Mouse (Mus musculus) Muller cell, postnatal 12 days (primary cell): Measurements from ENCODE around the gene Rps27l.
A peak's percentile ranks its signal among the peaks of the same experiment; 100 is the strongest.

ENCODE experiments used
- DNase-seq: peaks from one replicate; pipeline ENCODE4 v3.0.0-alpha.2; 2015; ENCODE audit errors: inconsistent ontology term

The Rps27l gene

DNA sequence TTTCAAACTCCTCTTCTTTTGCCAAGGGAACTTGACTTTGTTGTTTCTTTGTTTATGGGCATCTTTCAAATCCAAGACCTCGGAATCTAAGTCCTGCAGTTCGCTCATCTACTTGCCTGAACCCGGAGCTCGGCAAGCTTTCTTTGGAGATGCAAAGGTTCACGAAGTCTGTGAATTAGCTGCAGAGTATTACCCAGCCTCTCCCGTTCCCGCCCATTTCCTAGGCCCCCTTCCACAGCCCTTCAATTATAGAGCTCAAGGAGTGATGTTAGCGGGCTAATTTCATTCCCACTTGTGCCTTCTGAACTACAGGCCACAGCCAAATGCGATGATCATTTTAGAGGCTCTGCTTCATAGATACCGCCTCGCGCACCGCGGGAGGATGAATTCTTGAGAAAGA, 25.9 kb upstream of the Rps27l start:
- no peak for DNase-seq

DNA sequence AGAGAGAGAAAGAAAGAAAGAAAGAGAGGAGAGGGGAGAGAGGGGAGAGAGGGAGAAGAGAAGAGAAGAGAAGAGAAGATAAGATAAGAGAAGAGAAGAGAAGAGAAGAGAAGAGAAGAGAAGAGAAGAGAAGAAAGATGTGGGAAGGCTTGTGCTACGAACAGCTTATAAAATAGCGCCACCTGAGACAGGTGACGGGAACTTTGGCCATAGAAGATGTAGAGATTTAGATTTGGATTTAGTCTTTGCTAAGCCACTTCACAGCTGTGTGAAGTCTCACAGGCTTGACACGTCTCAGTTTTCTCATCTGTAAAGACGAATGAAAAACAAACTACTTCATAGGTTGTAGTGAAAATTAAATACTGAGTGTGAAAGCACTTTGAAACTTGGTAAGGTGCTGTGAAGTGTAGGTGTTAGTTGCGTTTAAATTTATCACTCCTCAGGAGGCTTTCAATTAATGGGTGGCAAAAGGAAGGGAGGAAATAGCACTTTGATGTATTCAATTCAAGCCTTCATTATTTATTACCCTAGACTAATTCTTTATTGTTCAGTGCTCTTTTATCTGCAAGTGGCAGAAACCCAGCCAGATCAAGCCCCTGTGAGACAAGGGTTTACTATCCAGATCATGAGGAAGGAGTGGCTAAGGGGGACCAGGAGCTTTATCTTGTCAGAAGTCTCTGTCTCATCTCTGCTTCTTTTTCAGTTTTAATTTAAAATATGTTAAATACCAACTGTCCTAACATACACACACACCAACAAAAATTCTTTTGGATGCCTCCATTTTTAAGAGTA, 25.2 kb upstream of the Rps27l start:
- DNase-seq, result no peak

DNA sequence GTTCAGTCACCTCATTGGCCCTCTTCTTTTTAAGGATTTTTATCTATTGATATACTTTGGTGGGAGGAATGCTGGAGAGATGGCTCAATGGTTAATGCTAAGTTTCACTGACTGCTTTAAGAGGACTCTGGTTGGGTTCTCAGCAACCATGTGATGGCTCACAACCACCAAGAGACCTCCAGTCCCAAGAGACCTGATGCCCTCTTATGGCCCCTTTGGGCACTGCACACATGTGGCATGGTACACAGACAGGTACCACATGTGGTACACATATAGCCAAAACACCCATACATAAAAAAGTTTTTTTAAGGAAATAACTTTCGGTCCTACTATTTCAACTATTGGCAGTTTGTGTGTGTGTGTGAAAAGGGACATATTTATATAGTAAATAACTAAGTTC, 23.8 kb upstream of the Rps27l start:
- DNase-seq, result no peak

DNA sequence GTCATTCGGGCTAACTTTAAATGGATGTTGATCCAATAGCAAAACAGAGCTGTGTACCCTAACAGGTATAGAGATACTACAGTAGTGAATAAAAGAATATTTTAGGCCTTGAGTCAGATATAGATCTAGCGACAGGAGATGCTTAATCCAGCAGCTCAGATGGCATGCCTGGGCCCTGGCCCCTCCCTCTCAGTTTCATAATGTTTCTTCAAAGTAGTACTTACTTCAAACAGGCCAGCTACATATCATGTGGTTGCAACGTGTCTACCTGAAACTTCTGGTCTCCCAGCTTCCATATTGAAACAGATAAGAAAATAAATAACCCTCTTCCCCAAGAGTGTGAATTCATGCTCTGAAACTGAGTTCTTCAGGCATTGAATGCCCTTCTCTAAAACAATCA, 20.0 kb upstream of the Rps27l start:
- no peak for DNase-seq

DNA sequence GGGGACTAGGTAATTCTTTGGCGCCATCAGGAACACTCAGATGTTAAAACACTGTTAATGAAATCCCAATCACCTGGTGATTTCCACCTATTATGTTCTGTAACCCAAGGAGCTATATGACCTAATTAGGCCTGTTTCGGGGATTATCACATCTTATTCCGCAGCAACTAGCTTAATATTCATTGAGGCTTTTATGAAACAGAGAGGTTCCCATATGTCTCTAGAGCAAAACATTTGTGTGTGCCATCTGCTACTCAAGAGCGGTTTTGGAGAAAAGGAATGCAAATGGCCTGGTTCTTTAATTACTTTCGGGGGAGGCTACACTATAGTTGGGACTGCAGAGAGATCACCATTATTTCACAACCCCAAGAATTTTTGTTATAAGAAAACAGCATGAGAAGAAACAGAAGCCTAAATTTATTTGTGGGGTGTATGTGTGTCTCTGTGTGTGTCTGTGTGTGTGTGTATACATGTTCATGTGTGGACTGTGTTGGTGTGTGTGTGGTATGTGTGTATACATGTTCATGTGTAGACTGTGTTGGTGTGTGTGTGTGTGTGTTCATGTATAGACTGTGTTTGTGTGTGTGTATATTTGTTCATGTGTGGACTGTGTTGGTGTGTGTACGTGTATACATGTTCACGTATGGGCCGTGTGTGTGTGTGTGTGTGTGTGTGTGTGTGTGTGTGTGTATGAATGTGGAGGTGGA, 18.0 kb upstream of the Rps27l start:
- no peak for DNase-seq

DNA sequence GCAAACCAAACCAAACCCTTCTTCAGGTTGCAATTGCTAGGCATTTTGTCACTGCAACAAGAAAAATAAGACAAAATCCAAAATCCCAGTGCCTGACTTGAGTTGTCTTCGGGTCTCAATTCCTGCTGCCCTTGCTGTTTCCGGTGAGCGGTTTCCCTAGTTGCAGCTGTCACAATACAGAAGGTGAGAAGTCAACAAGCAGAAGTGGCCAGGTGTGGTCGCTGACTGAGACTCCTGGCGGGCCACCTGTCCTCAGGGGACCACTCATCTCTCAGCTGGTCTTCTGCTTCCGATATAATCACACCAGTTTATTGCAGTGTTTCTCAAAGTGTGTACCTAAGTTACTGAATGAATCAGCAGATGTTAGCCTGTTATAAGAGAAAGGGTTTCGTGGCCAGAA, 15.5 kb upstream of the Rps27l start:
- DNase-seq, result no peak

DNA sequence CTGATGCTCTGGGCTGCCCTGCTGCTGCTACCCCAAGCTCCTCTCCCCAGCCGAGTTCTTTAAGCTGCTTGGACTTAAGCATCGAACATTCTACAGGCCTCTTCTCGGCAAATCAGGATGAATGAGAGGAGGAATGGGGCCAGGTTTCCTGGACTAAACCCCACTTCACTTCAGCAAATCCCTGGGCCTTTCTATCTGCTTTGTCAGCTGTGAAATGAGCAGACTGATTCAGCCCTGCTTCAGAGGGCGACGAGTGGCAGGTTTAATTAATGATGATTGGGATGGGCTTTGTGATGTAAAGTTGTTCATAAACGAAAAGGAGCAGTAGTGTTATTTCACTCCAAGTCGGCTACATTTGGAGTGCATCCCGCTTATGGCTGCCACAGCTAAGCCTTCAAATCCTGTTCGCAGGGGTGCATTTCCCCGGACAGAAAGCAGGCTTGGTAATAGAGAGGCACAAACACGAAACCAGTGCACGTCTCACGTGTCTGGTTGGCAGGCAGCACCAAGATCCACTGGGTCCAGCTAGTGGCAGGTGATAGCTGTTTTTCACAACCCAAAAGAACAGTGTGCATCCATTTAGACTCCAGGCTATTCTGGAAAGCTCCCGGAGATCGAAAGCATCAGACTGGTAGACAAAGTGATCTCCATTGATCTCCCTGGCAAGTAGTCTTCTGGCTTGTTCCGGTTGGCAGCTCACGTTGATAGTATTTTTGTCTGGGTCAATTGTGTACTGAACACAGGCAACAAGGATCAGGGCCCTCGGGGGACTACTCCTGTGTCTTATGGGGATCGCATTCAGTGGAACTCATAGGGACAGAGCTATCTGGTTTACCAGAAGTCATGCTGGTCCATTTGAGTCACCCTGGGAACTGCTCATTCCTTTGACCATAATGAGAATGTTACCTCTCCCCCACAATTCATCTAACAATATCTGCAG, 11.7 kb upstream of the Rps27l start:
- peak; percentile 78 for DNase-seq

DNA sequence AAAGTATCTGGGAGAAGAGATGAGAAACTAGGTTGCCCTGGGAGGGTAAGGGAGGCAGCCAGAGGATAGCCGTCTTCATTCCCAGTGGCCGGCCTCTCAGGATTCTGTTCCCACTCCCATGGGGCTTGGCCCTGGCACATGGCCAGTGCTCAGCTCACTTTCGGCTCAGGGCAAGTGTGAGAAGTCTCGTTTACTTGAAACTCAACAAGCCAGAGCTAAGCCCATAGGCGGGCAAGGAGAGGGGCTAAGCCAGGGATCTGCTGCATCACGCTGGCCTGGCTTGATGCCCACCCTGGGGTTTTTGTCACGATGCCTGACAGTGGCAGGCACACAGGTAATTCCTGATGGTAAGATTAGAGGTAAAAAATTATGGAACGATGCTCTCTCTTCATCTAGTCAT, 8.4 kb upstream of the Rps27l start:
- DNase-seq, result peak; percentile 52

DNA sequence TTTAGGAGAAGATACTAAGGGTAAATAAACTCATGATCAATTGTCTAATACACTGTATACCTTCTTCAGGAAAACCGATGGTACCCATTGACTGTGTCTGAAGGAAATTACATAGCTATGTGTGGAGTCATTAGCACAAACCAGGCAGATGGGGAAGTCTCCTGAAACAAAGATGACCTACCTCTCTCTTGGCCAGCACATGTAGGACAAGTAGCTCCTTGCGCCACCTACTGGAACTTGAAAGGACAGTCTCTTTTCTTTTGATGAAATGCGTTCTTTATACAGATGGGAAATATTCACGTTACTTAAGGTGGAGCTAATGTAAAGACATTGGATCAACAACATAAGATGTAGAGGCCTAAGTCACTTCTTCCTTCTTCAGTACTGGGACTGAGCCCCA, 7.0 kb upstream of the Rps27l start:
- DNase-seq, result peak; percentile 71

DNA sequence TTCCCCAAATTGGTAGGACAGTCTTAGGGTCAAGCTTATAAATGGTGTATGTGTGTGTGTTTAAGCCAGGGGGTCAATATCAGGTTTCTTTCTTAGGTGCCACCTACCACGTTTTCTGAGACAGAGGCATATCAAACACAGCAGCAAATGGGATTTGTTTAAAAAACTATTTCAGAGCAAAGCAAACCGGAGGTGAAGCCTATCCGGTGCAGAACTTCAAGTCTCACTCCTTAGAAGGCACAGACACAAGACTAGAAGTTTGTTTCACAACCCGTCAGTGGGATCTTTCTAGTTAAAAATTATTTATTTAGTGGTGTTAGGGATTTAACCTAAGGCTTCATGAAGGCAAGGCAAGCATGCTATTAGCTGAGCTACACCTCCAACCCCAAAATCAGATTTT, 725 bp upstream of the Rps27l start:
- DNase-seq, result no peak

DNA sequence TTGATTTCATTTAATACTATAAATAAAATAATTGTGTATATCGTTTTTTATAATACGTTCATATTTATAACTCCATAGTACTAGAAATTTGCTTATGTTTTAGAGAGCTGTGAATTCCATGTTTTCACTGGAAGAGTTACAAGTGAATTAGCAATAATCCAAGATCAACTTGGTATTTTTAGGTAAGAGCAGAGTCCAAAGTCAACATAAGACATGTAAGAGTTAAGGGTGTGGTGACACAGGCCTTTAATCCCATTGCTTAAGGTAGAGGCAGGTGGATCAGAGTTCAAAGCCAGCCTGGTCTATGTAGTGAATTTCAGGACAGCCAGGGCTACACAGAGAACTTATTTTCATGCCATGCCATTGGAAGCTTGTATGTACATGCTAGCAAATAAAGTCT, 2.6 kb downstream of the Rps27l start:
- DNase-seq, result no peak

DNA sequence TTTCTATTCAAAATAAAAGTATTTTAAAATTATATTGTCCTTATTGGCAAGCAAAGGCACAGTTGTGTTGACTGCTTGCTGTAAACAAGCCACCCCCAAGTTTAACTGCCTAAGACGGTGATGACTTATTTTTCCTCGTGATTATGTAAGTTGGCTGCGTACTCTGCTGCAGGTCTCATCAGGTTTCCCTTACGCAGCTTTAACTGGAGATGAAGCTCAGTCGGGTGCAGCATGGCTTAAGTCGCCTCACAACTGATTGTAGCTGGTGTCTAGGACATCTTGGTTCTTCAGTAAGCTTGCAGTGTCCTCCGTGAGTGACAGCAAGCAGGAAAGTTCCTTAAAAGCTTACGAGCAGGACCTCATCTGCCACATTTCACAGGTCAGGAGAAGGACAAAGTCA, 6.4 kb downstream of the Rps27l start:
- no peak for DNase-seq

DNA sequence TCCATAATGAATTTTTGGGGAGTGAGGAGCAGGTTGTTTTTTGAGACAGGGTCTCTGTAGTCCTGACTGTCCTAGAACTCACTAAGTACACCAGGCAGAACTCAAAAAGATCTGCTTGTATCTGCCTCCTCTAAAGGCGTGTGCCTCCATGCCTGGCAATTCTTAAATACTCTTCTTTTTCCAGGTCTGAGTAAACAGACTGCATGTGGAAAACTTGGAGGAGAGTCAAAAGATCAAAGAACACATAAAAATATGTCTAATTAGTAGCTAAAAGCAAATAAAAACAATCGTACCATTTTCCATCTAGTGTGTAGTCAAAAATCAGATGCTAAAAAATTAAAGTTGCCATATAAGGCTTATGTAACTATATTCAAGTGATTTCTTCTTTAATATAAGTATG, 7.0 kb downstream of the Rps27l start:
- DNase-seq, result no peak

DNA sequence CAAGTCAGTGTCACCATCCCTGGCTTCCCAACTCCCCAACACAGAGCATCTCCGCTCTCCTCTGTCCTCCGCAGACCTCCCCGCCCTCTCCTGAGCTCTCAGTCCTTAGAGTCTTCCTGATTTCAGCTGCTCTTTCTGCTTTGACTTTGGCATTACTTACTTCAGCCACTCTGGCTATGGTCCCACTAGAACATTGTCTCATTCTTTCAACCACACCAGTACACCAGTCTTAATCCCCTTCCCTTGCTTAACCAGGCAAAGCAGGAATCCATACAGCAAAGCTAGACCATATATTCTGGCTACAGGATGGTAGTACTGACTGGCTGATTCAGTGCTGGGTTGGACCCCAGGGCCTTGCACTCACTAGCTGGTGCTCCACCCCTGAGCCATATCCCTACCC, 11.6 kb downstream of the Rps27l start:
- DNase-seq, result no peak

DNA sequence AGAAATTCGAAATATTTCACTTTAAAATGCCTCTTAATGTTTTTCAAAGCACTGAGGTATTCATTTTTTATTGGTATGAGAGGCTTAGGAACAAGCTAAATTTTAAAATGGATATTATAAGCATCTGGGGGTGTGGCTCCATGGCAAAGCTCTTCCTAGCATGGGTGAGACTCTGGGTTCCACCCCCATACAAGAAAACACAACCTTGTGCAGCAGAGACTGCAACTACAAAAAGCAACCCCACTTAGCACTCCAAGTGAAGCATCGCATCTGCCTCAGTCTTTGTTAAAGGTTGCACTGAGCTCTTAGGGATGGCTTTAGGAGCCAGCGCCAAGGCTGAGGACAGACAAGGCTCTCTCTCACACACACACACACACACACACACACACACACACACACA, 15.6 kb downstream of the Rps27l start:
- no peak for DNase-seq

DNA sequence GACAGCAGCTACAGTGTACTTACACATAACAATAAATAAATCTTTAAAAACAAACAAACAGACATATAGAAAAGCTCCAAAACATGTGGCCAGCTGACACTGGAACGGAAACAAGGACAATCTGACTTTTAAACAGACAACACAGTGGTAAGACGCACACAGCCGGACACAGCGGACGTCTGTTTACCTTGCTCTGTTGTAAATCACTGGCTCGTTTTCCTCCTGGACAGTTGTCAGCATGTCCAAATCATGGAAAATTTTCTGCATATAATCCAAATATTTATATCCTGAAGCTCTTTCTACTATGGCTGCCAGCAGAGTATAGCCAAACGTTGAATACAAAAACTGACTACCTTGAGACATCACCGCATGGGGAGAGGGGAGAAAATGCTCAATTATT, 21.6 kb downstream of the Rps27l start:
- DNase-seq, result no peak

DNA sequence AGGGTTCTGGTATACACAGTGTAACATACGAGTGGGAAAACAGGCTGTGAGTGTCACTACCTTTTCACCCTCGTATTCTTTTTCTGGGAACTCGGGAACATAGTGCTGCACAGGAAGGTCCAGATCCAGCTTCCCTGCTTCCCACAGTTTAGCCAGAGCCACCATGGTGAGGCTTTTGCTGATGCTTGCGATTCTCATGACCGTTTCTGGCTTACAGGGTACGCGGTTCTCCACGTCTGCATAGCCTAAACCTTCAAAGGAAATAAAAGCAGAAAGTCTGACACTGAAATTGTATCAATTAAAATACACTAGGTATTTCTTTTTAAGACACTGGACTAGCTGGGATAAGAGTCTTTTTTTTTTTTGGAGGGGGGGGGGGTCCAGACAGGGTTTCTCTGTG, 25.2 kb downstream of the Rps27l start:
- no peak for DNase-seq

DNA sequence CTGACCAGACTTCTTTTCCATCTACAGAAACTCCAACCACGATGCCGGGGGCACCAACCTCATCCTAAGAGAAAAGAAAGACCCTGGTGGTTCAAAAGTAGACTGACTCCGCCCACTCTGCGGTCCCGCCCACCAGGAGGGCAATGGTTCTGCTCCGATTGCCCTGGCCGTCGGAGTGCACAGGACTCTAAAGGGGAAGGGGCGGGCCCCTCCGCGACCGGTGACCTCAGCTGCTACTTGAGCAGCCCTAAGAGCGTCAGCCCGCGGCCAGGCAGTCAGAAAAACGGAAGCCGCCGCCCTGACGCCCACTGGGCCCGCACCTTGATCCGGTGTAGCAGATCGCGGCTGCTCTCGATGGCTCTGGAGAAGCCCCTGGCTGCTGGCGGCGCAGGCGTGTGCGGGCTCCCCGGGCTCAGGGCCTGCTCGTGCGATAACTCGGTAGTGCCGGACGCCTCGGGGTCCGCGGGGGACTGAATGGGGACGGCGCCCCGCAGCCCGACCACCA, 28.9 kb downstream of the Rps27l start:
- DNase-seq, result peak; percentile 91

DNA sequence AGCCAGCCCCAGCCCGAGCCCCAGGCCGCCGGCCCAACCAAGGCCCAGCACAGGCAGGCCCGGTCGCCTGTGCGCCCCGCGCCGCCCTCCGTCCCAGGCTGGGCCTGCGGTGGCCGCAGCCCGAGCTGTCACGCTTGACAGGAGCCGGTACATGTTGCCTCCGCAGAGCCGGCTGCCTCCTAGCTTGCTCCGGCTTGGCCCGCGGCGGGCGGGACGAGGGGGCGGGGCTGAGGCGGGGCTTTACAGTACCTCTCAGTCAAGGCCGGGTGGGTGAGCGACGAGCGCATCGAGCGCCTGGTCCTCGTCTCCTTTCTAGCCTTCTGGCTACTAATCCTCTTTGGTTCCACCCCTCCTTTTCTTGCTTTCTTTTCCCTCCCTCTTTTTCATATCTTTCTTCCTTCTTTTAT, 29.4 kb downstream of the Rps27l start, which contains the start of gene Lactb:
Gene Lactb, minus strand, starts transcription at position 246 of the 407 bp plus-strand sequence.
- DNase-seq, result peak; percentile 94

DNA sequence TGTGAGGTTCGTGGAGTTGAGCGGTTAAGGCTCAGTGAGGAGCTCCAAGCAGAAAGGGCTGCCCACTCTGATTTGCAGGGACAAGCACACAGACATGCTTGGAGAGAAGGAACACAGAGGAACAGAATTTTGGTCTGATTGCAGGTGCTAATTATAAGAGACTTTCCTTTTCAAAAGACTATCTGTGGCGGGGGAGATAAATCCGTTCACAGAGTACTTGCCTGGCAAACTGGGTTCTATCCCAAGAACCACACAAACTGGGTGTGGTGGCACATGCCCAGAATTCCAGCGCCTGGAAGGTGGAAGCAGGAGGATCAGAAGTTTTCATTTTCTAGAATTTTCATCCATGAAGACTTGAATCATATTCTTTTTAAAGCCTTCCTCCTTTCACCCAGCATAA, 31.2 kb downstream of the Rps27l start:
- DNase-seq, result no peak

DNA sequence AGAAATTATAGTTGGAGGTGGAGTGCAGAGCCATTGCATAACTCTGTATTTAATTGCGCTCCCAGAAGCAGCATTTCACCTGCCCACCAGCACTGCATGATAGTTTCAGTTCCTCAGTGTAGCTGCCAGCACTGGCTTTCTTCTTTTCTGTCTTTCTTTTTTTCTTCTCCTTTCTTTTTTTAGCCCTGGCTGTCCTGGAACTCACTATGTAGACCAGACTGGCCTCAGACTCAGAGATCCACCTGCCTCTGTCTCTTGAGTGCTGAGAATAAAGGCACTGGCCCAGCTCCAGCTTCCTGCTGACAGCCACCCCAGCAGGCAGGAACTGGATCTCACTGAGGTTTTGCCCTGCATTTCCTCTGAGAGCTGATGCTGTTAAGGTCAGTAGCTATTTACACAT, 32.1 kb downstream of the Rps27l start:
- DNase-seq, result no peak

DNA sequence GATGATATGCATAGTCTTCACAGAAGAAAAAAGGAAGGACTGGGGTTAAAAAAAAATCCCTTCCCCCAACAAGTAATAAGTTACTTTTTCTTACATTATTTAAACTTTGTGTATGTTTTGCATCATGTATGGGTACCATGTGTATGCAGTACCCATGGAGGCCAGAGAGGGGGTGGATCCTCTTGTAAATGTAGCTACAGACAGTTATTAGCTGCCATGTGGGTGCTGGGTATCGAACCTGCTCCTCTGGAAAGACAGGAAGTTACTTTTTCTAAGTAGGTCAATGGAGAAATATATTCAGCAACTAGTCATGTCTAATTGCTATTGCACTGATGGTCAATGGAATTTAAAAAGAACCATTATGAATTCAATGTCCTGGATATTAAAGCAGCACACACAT, 32.6 kb downstream of the Rps27l start:
- no peak for DNase-seq
